Mouse (Mus musculus) mouse trophoblast stem cell (cell line): ENCODE measurements around the gene Frem2.

Experiments
- in situ Hi-C, 2 experiments: fragments of 300-500 bp; cut with MseI, MboI; formaldehyde crosslinking; loops; 2 replicates in 1 of 2; 3 replicates in 1 of 2; pipeline ENCODE4 v1.15.1; 2025

The Frem2 gene

DNA sequence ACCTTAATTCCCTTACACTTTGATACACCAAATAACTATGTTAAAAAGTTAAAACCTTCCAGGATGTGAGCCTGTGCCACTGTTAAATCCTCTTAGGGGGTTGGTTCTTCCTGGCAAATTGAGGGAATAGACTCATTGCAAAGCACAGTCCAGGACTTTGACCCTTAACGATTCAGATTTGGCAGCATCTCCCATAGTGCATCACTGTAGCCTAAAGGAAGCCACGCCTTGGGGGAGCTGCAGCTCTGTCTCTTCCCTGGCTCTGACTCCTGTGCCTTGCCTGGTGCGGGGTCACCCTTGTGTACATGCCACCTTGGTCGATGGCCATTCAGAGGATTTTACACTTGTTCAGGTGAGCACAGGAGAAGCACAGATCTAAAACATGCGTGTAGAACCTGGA, 187.5 kb downstream of the Frem2 start:
- in situ Hi-C loops = no loop called here

- in situ Hi-C loops = no loop called here
These were observed 189.8 kb downstream of the Frem2 start for GRCm38 (mm10) chr3:53467356-53467755.

GRCm38 (mm10) chr3:53466481-53466880, 190.7 kb downstream of the Frem2 start:
- in situ Hi-C loops = no loop called here

- in situ Hi-C loops = no loop called here
These were observed 191.8 kb downstream of the Frem2 start for GRCm38 (mm10) chr3:53465330-53465729.

GRCm38 (mm10) chr3:53464146-53464698, 192.9 kb downstream of the Frem2 start:
- in situ Hi-C loops = no loop called here
